Mouse (Mus musculus) heart, adult 11 months (tissue): Measurements from ENCODE around the gene Uba6.

Experiments used
- DNase-seq: peaks from one replicate; pipeline ENCODE4 v3.0.0; 2022

Uba6 gene

DNA sequence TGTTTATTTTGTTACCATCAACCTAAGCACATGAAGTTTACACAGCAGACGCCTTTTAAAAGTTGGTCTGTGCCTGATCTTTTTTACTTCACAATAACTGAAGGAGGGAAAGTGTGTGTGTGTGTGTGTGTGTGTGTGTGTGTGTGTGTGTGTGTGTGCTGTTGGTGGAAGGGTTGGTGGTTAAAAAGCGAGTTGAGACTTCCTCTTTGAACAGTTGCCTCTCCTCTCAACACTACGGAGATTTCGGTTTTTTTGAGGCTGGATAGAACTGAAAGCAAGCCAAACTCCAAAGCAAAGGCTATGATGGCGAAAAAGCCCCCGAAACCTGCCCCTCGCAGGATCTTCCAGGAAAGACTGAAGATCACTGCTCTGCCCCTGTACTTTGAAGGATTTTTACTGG, 101.1 kb downstream of the Uba6 start, which contains the start of gene Stap1:
TSS of gene Stap1 (plus strand) at position 209 of the 400 bp plus-strand sequence.
- peak; percentile 83 for DNase-seq

DNA sequence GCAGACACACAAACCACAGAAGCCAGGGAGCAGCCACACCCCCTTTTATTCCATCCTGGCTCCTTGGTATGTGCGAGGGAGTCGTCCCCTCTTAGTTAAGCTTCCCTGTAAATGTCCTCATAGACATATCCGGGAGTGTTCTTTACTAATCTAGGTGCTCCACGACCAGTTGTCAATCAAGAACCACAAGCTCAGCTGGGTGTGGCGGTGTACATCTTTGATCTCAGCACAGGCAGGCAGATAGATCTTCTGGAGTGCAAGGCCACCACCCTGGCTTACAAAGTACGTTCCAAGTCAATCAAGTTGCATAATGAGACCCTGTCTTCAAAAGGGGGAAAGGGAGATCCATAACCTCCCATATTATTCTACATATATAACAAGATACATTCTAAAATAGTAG, 103.5 kb downstream of the Uba6 start:
- DNase-seq: no peak

DNA sequence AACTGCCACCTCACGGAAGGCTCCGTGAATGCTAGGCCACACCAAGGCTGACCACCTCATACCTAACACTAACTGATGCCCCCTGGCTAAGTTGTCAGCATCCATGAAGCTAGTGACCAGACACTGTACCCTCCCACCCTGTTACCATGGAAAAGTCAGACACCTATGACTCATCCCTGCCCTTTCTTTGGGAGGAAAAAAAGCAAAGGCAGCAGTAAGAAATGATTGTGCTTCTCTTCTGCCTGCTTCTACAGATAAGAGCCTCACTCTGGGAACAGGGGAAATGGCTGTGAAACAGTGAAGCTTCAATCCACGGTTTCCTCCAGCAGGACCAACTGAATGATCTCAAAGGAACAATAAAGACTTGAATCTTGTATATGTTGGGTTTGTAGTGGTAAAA, 104.2 kb downstream of the Uba6 start:
- peak; percentile 51 for DNase-seq

DNA sequence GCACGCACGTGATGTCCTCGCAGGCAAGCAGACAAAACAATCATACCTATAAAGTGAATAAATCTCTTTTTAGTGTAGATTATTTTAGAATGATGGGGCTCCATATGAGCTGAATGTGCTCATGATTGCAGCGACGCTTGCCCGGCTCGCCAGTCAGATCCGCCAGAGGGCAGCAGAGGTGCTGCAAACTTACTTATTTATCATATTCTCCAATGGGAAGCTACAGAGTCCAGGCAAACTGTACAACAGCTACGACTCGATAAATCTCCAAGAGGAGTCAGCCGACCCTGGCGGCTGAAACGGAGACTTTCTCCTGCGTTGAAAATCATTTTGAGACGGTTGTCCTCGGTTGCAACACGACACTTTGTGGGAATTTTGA, 106.1 kb downstream of the Uba6 start:
- DNase-seq: peak; percentile 98

DNA sequence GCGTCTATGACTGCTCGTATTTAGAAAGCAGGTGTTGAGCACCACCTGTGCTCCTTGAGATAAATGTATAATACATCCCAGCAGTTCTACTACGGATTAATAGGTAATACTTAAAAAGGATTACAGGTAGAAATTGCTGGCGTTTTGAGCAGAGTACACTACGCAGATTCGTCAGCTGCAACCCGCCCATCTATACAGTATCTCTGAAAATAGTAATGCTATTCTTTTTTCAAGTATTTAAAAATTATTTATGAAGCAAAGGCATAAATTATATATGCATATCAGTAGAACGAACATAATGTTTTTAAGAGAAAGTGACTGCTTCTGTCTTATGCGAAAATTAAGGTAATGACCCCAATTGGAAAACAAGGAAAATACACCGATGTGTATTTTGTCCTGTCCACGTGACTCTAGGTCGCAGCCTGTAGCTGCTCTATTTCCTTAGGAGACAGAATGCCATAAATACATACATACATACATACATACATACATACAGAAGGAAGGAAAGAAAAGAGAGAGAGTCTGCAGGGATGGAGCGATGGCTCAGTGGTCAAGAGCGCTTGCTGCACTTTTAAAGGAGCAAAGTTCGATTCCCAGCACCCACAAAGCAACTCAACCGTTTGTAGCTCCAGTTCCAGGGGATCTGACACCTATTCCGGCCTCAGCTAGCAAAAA, 106.6 kb downstream of the Uba6 start:
- no peak for DNase-seq

DNA sequence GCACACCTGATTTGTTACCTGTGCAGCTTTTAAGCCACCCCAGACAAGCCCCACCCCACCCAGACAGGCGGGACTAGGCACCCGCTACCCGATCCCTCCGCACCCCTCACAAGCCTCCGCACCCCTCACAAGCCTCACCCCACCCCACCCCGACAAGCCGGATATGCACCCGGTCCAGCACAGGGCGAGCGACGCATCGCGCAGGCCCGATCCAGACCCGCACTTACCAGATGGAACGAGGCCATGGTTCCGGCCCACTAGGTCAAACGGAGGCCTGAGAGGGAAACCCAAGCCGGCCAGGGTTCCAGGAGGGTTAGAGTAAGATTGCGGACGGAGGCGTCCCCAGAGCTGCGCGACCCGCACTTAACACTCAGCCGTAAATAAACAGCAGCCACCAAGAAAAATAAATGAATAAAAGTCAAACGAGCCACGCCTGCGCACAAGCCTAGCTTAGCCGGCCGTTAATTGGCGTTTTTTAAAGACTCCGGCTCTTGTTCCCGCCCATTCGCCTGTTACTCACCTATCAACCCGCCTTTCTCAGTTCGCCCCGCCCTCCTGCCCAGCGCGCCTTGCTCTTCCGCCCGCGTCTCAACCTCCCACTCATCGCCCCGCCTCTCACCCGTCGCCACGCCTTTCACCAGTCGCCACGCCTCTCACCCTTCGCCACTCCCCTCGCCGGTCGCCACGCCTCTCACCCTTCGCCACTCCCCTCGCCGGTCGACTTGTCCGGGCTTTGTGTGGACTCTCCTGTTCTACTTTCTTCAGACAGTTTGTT, 107.3 kb downstream of the Uba6 start, which contains the start of gene Cenpc1:
TSS of gene Cenpc1 (minus strand) at position 483 of the 775 bp plus-strand sequence.
- DNase-seq: peak; percentile 99

DNA sequence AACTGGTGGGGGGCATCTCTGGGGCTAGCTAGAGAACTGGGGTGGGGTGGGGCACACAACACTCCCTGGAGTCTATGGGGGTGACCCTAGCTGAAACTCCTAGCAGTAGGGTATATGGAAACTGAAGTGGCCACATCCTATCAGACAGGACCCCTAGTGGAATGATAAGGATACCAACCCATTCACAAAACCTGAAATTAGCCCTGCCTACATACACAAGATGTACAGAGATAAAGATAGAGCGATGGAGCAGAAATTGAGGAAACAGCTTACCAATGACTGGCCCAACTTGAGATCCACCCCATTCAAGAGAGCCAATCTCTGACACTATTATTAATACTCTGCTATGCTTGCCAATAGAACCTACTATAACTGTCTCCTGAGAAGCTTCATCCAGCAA, 109.1 kb downstream of the Uba6 start:
- peak; percentile 75 for DNase-seq
